Mouse (Mus musculus): Measurements from ENCODE around the gene Myo5c.

DNA sequence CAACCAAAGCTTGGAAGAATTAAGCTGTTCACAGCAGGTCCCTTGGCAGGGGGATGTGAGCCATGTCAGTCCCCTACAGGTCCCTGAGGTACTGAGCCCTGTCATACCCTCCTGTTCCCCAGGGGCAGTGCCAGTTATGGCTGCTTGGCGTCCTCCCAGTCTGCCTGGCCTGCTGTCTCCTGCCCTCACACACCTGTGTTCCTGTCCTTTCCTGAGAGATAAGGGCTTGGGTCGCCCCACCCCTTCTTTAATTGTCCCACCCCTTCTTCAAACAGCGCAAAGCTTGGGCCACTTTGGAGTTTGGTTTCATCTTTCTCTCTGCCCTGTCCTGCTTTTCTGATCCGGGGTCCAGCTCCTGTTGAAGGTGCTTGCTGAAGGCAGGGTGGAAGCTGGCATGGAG, 27.0 kb downstream of the Myo5c start:
- no peak for TF ChIP-seq POLR2A (IDR thresholded peaks at IDR 0.05; ENCODE audit: insufficient read depth, low read depth, low read length)
- TF ChIP-seq CTCF (IDR thresholded peaks at IDR 0.05; ENCODE audit: insufficient read depth, low read depth, low read length), result no peak

Measured in olfactory bulb, adult 2 months (tissue).